Mouse (Mus musculus) myocyte (in vitro differentiated cells): ENCODE data around the gene Isoc2b. TPM values are rescaled to one million over a fixed set of nuclear protein-coding genes. Genes with fewer than 3 reads are reported as not detected.

Experiments used
- H3K27me3 ChIP-seq: one replicate; pipeline ENCODE4 v1.6.1; 2011; ENCODE audit not compliant: control insufficient read depth, insufficient read depth, insufficient read length
- H3K36me3 ChIP-seq: one replicate; pipeline ENCODE4 v1.6.1; 2011; ENCODE audit not compliant: control insufficient read depth, insufficient read depth
- H3K4me2 ChIP-seq: one replicate; pipeline ENCODE4 v1.6.1; 2011; ENCODE audit warnings: low read depth, control low read depth
- H3K4me3 ChIP-seq: one replicate; pipeline ENCODE4 v1.5.1; 2011; ENCODE audit warnings: mild to moderate bottlenecking, control low read depth, moderate library complexity
- H3K79me2 ChIP-seq: one replicate; pipeline ENCODE4 v1.6.1; 2011; ENCODE audit not compliant: control insufficient read depth, insufficient read depth
- H3ac ChIP-seq: one replicate; pipeline ENCODE4 v1.6.1; 2011; ENCODE audit not compliant: control insufficient read depth, insufficient read length
- MYOD1 ChIP-seq, 3 experiments: IDR thresholded peaks; one replicate each; pipeline ENCODE4 v1.6.1; 2011; ENCODE audit warnings: control low read depth in 2 of 3, low read depth in 2 of 3, mild to moderate bottlenecking in 2 of 3, moderate library complexity in 1 of 3; ENCODE audit not compliant: insufficient read length in 2 of 3, control insufficient read depth in 1 of 3
- MYOG ChIP-seq, 3 experiments: IDR thresholded peaks; one replicate each; pipeline ENCODE4 v1.6.1; 2011; ENCODE audit warnings: control low read depth in 2 of 3, low read depth in 2 of 3, mild to moderate bottlenecking in 2 of 3; ENCODE audit not compliant: insufficient read length in 2 of 3, control insufficient read depth in 1 of 3, insufficient read depth in 1 of 3
- POLR2A ChIP-seq: IDR thresholded peaks from one replicate; pipeline ENCODE4 v1.6.1; 2011; ENCODE audit warnings: low read depth, mild to moderate bottlenecking, control low read depth, moderate library complexity; ENCODE audit not compliant: insufficient read length
- POLR2AphosphoS2 ChIP-seq: IDR thresholded peaks from one replicate; pipeline ENCODE4 v1.6.1; 2011; ENCODE audit warnings: low read depth, control low read depth; ENCODE audit not compliant: insufficient read length
- REST ChIP-seq: IDR thresholded peaks from one replicate; pipeline ENCODE4 v1.6.1; 2011; ENCODE audit warnings: mild to moderate bottlenecking, control low read depth, moderate library complexity; ENCODE audit not compliant: insufficient read depth, insufficient read length
- SRF ChIP-seq: IDR thresholded peaks from one replicate; pipeline ENCODE4 v1.6.1; 2011; ENCODE audit warnings: low read depth; ENCODE audit not compliant: control insufficient read depth, insufficient read length
- TCF12 ChIP-seq: IDR thresholded peaks from one replicate; pipeline ENCODE4 v1.6.1; 2011; ENCODE audit warnings: mild to moderate bottlenecking, control low read depth; ENCODE audit not compliant: poor library complexity, insufficient read depth, severe bottlenecking
- USF1 ChIP-seq: IDR thresholded peaks from one replicate; pipeline ENCODE4 v1.6.1; 2011; ENCODE audit warnings: low read depth, mild to moderate bottlenecking, control low read depth, moderate library complexity
- polyA plus RNA-seq: library from polyadenylated mRNA; unstranded; fragments of >200 nt; fragmentation: generic; extraction: Trizol; gene quantifications from one replicate; pipeline ENCODE4 v1.2.1, GENCODE M21; 2012; ENCODE audit warnings: missing spikeins

The Isoc2b gene
- polyA plus RNA-seq, 1 experiment = 0.65 TPM

DNA sequence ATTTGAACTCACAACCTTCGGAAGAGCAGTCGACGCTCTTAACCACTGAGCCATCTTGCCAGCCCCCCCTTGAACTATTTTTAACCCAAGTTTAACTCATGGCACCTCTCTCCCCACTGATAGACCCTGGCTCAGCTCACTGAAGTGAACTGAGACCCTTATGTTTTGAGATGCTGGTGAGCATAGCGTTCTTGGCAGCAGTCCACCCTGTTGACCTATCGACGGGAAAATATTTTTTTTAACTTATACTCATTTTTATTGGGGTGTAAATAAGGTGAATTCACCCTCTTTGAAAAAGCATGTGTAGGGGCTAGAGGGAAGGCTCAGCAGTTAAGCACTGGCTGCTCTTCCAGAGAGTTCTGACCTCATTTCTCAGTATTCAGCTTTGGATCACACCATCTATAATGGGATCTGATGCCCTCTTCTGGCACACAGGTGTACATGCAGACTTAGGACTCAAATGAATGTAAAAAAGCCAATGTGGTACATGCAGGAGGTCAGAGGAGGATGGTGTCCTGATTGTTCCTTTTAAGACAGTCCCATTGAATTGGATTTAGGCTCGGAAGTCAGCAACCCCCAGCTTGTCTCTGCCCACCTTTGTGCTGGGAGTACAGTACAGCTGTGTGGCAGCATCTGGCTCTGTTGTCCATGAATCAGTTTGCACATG is 74.2 kb downstream of the Isoc2b start:
- H3K4me2 ChIP-seq = no peak overlapping the region
- H3K79me2 ChIP-seq = peaks cover 25% of the 10 kb centered on the region
- H3K27me3 ChIP-seq = no peaks in the 10 kb centered on the region
- no peak overlapping the region for H3K4me3 ChIP-seq
- H3ac ChIP-seq = no peak overlapping the region
- TF ChIP-seq TCF12 (no peak), POLR2AphosphoS2 (peak; percentile 83), MYOD1 (IDR thresholded peaks at IDR 0.05; ENCODE audit: control insufficient read depth in 1 of 3, insufficient read length in 2 of 3, low read depth in 2 of 3) (no peak), MYOG (IDR thresholded peaks at IDR 0.05; ENCODE audit: control insufficient read depth in 1 of 3, insufficient read depth in 1 of 3, insufficient read length in 2 of 3, low read depth in 2 of 3) (no peak), SRF (no peak), USF1 (no peak), REST (no peak), POLR2A (peak; percentile 42)
- H3K36me3 ChIP-seq = peaks cover 31% of the 10 kb centered on the region

Other genes starting within 250 kb of the Isoc2b start
- gene Tmem86b, start 238.8 kb downstream of the Isoc2b start, polyA plus RNA-seq = 2.2 TPM
- 46.1 TPM for gene Ppp6r1, start 211.2 kb downstream of the Isoc2b start, polyA plus RNA-seq
- 67.5 TPM for gene Hspbp1, start 185.2 kb downstream of the Isoc2b start, polyA plus RNA-seq
- gene Brsk1, start 179.7 kb downstream of the Isoc2b start, polyA plus RNA-seq = 7.0 TPM
- gene Tmem150b, start 145.0 kb downstream of the Isoc2b start, polyA plus RNA-seq = 0.04 TPM
- 19.2 TPM for gene Kmt5c, start 130.1 kb downstream of the Isoc2b start, polyA plus RNA-seq
- gene Cox6b2, start 117.2 kb downstream of the Isoc2b start, polyA plus RNA-seq = 0.19 TPM
- not detected for gene Fam71e2, start 99.0 kb downstream of the Isoc2b start, polyA plus RNA-seq
- gene Il11, start 87.4 kb downstream of the Isoc2b start, polyA plus RNA-seq = 0.56 TPM
- gene Tmem190, start 87.3 kb downstream of the Isoc2b start, polyA plus RNA-seq = not detected
- 7.1 TPM for gene Tmem238, start 80.6 kb downstream of the Isoc2b start, polyA plus RNA-seq
- gene Rpl28, start 77.4 kb downstream of the Isoc2b start, polyA plus RNA-seq = 3,329 TPM
- gene Ube2s, start 57.7 kb downstream of the Isoc2b start, polyA plus RNA-seq = 261 TPM
- not detected for gene Shisa7, start 25.6 kb downstream of the Isoc2b start, polyA plus RNA-seq
- gene Isoc2a, start 6.9 kb upstream of the Isoc2b start, polyA plus RNA-seq = 3.3 TPM
- not detected for gene Gm36210, start 36.3 kb upstream of the Isoc2b start, polyA plus RNA-seq
- 8.0 TPM for gene Zfp628, start 45.0 kb upstream of the Isoc2b start, polyA plus RNA-seq
- 3.1 TPM for gene Nat14, start 51.8 kb upstream of the Isoc2b start, polyA plus RNA-seq
- gene Ssc5d, start 55.5 kb upstream of the Isoc2b start, polyA plus RNA-seq = 13.6 TPM
- gene Sbk2, start 94.1 kb upstream of the Isoc2b start, polyA plus RNA-seq = 7.1 TPM
- 0.34 TPM for gene Sbk3, start 100.9 kb upstream of the Isoc2b start, polyA plus RNA-seq
- gene Zfp579, start 125.9 kb upstream of the Isoc2b start, polyA plus RNA-seq = 16.3 TPM
- gene Zfp524, start 144.2 kb upstream of the Isoc2b start, polyA plus RNA-seq = 15.7 TPM
- gene Fiz1, start 144.4 kb upstream of the Isoc2b start, polyA plus RNA-seq = 22.8 TPM
- gene Gm44973, start 145.2 kb upstream of the Isoc2b start, polyA plus RNA-seq = not detected
- 18.1 TPM for gene Zfp865, start 150.1 kb upstream of the Isoc2b start, polyA plus RNA-seq
- gene Ccdc106, start 150.3 kb upstream of the Isoc2b start, polyA plus RNA-seq = 0.19 TPM
- gene 4632433K11Rik, start 163.9 kb upstream of the Isoc2b start, polyA plus RNA-seq = not detected
- gene Zfp784, start 168.2 kb upstream of the Isoc2b start, polyA plus RNA-seq = 1.5 TPM
- gene Zfp580, start 181.3 kb upstream of the Isoc2b start, polyA plus RNA-seq = 13.1 TPM
- gene U2af2, start 191.9 kb upstream of the Isoc2b start, polyA plus RNA-seq = 159 TPM
- 118 TPM for gene Epn1, start 210.0 kb upstream of the Isoc2b start, polyA plus RNA-seq
- not detected for gene Rfpl4, start 246.7 kb upstream of the Isoc2b start, polyA plus RNA-seq